Mouse (Mus musculus): ENCODE data around the gene Dynlt1f. TPM values are rescaled to one million over a fixed set of nuclear protein-coding genes. Genes with fewer than 3 reads are reported as not detected.
"Not testable (repeated sequence)": the region's sequence is repeated elsewhere in the genome, so short reads cannot be mapped to it uniquely, and the experiment has no call there.

The Dynlt1f gene
- polyA plus RNA-seq, 1 experiment from 2014 or later, result 64.6 TPM

DNA sequence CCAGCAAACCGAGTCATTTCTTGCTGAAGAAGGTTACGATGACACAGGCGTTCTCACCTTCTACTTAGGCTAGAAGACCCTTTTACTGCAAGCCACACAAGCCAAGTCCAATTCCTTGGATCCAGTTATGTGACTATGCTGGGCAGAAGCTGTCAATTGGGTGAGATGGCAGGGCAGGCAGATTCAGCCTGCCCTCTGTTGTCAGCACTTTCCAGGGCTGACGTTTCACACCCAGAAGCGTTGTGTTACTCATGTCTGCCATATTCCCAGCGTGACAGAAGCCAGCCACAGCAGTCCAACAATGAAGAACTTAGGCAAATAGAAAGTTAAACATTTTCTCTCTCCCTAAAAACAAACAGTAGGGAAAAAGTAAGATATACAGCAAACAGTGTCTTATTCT is 35.7 kb downstream of the Dynlt1f start:
- H3K4me1 ChIP-seq (ENCODE audit: control insufficient read depth, low read depth, low read length); H3K36me3 ChIP-seq (ENCODE audit: control insufficient read depth, insufficient read depth); H3K9ac ChIP-seq (ENCODE audit: low read depth, low read length); H3K4me2 ChIP-seq (ENCODE audit: low read depth, low read length); H3K9me3 ChIP-seq (replicated peaks; ENCODE audit: control insufficient read depth, low read length); H3K27me3 ChIP-seq (ENCODE audit: control insufficient read depth, insufficient read depth, low read depth, low read length); H3K27ac ChIP-seq (ENCODE audit: low read length); H3K4me3 ChIP-seq (ENCODE audit: low read depth, low read length): not testable (repeated sequence)
- 46% methylated on average over 5 of the region's 6 CpGs for WGBS (ENCODE audit: insufficient replicate concordance)
- ATAC-seq (ENCODE audit: low read depth), result peak; percentile 22; the same call in 1 of the 2 replicates

DNA sequence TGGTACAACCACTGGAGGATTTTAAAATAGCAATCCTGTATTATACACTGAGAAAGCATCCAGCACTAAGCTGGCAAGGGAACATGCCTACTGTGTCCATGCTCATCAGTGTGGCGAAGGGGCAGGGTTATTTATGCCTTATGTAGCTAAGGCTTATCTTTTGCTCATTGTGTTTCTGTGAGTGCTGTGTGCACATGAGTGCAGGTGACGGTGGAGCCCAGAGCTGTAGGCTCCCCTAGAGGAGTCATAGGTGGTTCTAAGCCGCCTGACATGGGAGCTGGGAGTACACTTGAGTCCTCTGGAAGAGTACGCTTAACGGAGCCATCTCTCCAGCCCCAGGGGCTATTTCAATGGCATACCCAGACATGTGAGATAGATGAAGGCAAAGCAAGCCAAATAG is 36.4 kb downstream of the Dynlt1f start:
- H3K27ac ChIP-seq (ENCODE audit: low read length); H3K9ac ChIP-seq (ENCODE audit: low read depth, low read length); H3K27me3 ChIP-seq (ENCODE audit: control insufficient read depth, insufficient read depth, low read depth, low read length); H3K4me2 ChIP-seq (ENCODE audit: low read depth, low read length); H3K4me1 ChIP-seq (ENCODE audit: control insufficient read depth, low read depth, low read length); ATAC-seq (ENCODE audit: low read depth); H3K4me3 ChIP-seq (ENCODE audit: low read depth, low read length); H3K9me3 ChIP-seq (replicated peaks; ENCODE audit: control insufficient read depth, low read length); H3K36me3 ChIP-seq (ENCODE audit: control insufficient read depth, insufficient read depth): not testable (repeated sequence)
- WGBS (ENCODE audit: insufficient replicate concordance), result 68% methylated on average over 5 of the region's 5 CpGs

- not testable (repeated sequence) for H3K9me3 ChIP-seq (replicated peaks; ENCODE audit: control insufficient read depth, low read length); H3K27ac ChIP-seq (ENCODE audit: low read length); H3K4me2 ChIP-seq (ENCODE audit: low read depth, low read length); H3K9ac ChIP-seq (ENCODE audit: low read depth, low read length); H3K4me1 ChIP-seq (ENCODE audit: control insufficient read depth, low read depth, low read length); H3K36me3 ChIP-seq (ENCODE audit: control insufficient read depth, insufficient read depth); H3K27me3 ChIP-seq (ENCODE audit: control insufficient read depth, insufficient read depth, low read depth, low read length); H3K4me3 ChIP-seq (ENCODE audit: low read depth, low read length)
- 60% methylated on average over 7 of the region's 13 CpGs for WGBS (ENCODE audit: insufficient replicate concordance)
- peak; percentile 74 for ATAC-seq (ENCODE audit: low read depth)
Observed at GRCm38 (mm10) chr17:6617689-6618400, 37.9 kb downstream of the Dynlt1f start.

GRCm38 (mm10) chr17:6616731-6617130 is 39.0 kb downstream of the Dynlt1f start:
- not testable (repeated sequence) for H3K27me3 ChIP-seq (ENCODE audit: control insufficient read depth, insufficient read depth, low read depth, low read length); H3K4me3 ChIP-seq (ENCODE audit: low read depth, low read length); H3K4me2 ChIP-seq (ENCODE audit: low read depth, low read length); H3K36me3 ChIP-seq (ENCODE audit: control insufficient read depth, insufficient read depth); H3K9ac ChIP-seq (ENCODE audit: low read depth, low read length); H3K9me3 ChIP-seq (replicated peaks; ENCODE audit: control insufficient read depth, low read length); ATAC-seq (ENCODE audit: low read depth); H3K4me1 ChIP-seq (ENCODE audit: control insufficient read depth, low read depth, low read length); H3K27ac ChIP-seq (ENCODE audit: low read length)
- WGBS (ENCODE audit: insufficient replicate concordance), result 83% methylated on average over 9 of the region's 9 CpGs

DNA sequence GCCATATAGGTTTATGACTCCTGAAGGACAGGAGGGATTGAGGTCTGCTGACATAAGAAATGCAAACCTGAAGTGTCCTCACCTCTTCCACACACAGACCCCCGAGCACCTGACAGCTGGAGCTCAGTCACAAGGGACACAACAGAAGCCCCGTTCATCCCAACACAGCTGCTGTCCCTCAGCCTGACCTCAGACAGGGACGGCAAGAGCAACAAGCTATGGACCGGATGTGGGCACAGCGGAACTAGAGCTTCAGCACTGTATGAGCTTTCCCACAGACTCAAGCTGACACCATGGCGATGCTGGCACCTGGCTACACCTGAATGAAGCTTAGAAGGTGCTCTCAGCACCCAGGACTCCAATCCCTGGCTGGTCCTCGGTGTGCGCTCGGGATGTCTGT is 41.4 kb downstream of the Dynlt1f start:
- WGBS (ENCODE audit: insufficient replicate concordance), result 85% methylated on average over 4 of the region's 9 CpGs
- H3K4me2 ChIP-seq (ENCODE audit: low read depth, low read length); H3K36me3 ChIP-seq (ENCODE audit: control insufficient read depth, insufficient read depth); H3K27ac ChIP-seq (ENCODE audit: low read length); H3K9me3 ChIP-seq (replicated peaks; ENCODE audit: control insufficient read depth, low read length); H3K4me3 ChIP-seq (ENCODE audit: low read depth, low read length); ATAC-seq (ENCODE audit: low read depth); H3K27me3 ChIP-seq (ENCODE audit: control insufficient read depth, insufficient read depth, low read depth, low read length); H3K9ac ChIP-seq (ENCODE audit: low read depth, low read length); H3K4me1 ChIP-seq (ENCODE audit: control insufficient read depth, low read depth, low read length): not testable (repeated sequence)

DNA sequence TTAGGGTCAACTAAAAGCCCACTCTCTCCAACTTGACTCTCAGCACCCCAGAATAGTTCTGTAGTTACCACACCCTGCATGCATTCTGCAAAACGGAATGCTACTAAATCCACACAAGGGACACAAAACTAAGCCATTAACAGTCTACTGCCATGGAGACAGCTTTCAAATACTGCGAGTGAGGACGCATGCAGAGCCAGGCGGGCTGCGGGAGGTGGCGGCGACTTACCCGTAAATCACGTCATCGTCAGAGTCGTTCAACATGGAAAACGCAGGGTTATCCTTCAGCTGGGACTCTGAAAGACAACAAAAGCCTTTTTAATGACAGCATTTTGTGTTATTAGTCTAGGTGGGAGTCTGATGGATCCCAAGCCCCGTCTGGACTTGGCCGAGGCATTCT is 42.2 kb downstream of the Dynlt1f start:
- not testable (repeated sequence) for H3K4me3 ChIP-seq (ENCODE audit: low read depth, low read length); H3K4me2 ChIP-seq (ENCODE audit: low read depth, low read length); H3K9me3 ChIP-seq (replicated peaks; ENCODE audit: control insufficient read depth, low read length); ATAC-seq (ENCODE audit: low read depth); H3K9ac ChIP-seq (ENCODE audit: low read depth, low read length); H3K27me3 ChIP-seq (ENCODE audit: control insufficient read depth, insufficient read depth, low read depth, low read length); H3K36me3 ChIP-seq (ENCODE audit: control insufficient read depth, insufficient read depth); H3K4me1 ChIP-seq (ENCODE audit: control insufficient read depth, low read depth, low read length); H3K27ac ChIP-seq (ENCODE audit: low read length)
- WGBS (ENCODE audit: insufficient replicate concordance), result 89% methylated on average over 11 of the region's 14 CpGs

DNA sequence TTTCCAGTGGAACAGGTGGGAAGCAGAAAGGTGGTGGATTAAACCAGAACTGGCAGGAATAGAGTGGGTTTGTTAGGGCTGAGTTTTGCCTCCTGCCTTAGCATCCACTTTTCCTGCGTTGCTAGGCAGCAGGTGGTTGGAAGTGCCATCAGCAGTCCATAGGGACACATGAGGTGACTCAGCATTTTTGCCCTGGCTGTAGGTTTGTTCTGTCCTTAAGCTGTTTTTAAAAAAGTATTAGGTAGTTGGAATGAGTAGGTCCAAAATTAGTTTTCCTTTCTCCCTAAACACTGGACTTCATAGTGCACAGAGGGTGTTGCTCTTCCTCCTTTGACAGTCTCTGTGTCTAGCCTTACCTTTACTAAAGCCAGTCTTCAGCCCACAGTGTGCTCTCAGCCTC is 50.4 kb downstream of the Dynlt1f start:
- not testable (repeated sequence) for H3K9me3 ChIP-seq (replicated peaks; ENCODE audit: control insufficient read depth, low read length); H3K4me1 ChIP-seq (ENCODE audit: control insufficient read depth, low read depth, low read length); H3K27ac ChIP-seq (ENCODE audit: low read length); H3K9ac ChIP-seq (ENCODE audit: low read depth, low read length); H3K4me3 ChIP-seq (ENCODE audit: low read depth, low read length); H3K27me3 ChIP-seq (ENCODE audit: control insufficient read depth, insufficient read depth, low read depth, low read length); H3K36me3 ChIP-seq (ENCODE audit: control insufficient read depth, insufficient read depth); H3K4me2 ChIP-seq (ENCODE audit: low read depth, low read length); ATAC-seq (ENCODE audit: low read depth)
- WGBS (ENCODE audit: insufficient replicate concordance), result 64% methylated on average over 1 of the region's 1 CpGs

- H3K36me3 ChIP-seq (ENCODE audit: control insufficient read depth, insufficient read depth); H3K4me3 ChIP-seq (ENCODE audit: low read depth, low read length); H3K9me3 ChIP-seq (replicated peaks; ENCODE audit: control insufficient read depth, low read length); H3K9ac ChIP-seq (ENCODE audit: low read depth, low read length); ATAC-seq (ENCODE audit: low read depth); H3K4me2 ChIP-seq (ENCODE audit: low read depth, low read length); H3K4me1 ChIP-seq (ENCODE audit: control insufficient read depth, low read depth, low read length); H3K27ac ChIP-seq (ENCODE audit: low read length); H3K27me3 ChIP-seq (ENCODE audit: control insufficient read depth, insufficient read depth, low read depth, low read length): not testable (repeated sequence)
- 7% methylated on average over 3 of the region's 4 CpGs for WGBS (ENCODE audit: insufficient replicate concordance)
Observed at GRCm38 (mm10) chr17:6602205-6602604, 53.5 kb downstream of the Dynlt1f start.

GRCm38 (mm10) chr17:6601204-6601911 is 54.3 kb downstream of the Dynlt1f start, which contains the start of gene Dynlt1c:
TSS of gene Dynlt1c (plus strand) at chr17:6601671.
- peak within 1 kb of the TSS; percentile 42; the same call in 1 of the 2 replicates for H3K4me2 ChIP-seq (ENCODE audit: low read depth, low read length)
- H3K27ac ChIP-seq (ENCODE audit: low read length); H3K9me3 ChIP-seq (replicated peaks; ENCODE audit: control insufficient read depth, low read length); H3K36me3 ChIP-seq (ENCODE audit: control insufficient read depth, insufficient read depth); H3K4me1 ChIP-seq (ENCODE audit: control insufficient read depth, low read depth, low read length); H3K27me3 ChIP-seq (ENCODE audit: control insufficient read depth, insufficient read depth, low read depth, low read length): not testable (repeated sequence)
- peak; percentile 99 for ATAC-seq (ENCODE audit: low read depth)
- H3K4me3 ChIP-seq (ENCODE audit: low read depth, low read length), result peak within 1 kb of the TSS; percentile 46
- 0 out of 2 replicates have a peak within 1 kb of the TSS, but pooled peaks have one; percentile 20 for H3K9ac ChIP-seq (ENCODE audit: low read depth, low read length)
- 8% methylated on average over 25 of the region's 40 CpGs for WGBS (ENCODE audit: insufficient replicate concordance)

All from liver, embryonic 16.5 days (tissue).